Mouse (Mus musculus) thymus, postnatal 10 days (tissue): ENCODE data around the gene Micall2.
"Not testable (repeated sequence)": the region's sequence is repeated elsewhere in the genome, so short reads cannot be mapped to it uniquely, and the experiment has no call there.

Source experiments
- DNase-seq, 2 experiments: peaks; one replicate each; pipeline ENCODE4 v3.0.0; 2021; ENCODE audit warnings: low spot score in 2 of 2

Micall2 gene

DNA sequence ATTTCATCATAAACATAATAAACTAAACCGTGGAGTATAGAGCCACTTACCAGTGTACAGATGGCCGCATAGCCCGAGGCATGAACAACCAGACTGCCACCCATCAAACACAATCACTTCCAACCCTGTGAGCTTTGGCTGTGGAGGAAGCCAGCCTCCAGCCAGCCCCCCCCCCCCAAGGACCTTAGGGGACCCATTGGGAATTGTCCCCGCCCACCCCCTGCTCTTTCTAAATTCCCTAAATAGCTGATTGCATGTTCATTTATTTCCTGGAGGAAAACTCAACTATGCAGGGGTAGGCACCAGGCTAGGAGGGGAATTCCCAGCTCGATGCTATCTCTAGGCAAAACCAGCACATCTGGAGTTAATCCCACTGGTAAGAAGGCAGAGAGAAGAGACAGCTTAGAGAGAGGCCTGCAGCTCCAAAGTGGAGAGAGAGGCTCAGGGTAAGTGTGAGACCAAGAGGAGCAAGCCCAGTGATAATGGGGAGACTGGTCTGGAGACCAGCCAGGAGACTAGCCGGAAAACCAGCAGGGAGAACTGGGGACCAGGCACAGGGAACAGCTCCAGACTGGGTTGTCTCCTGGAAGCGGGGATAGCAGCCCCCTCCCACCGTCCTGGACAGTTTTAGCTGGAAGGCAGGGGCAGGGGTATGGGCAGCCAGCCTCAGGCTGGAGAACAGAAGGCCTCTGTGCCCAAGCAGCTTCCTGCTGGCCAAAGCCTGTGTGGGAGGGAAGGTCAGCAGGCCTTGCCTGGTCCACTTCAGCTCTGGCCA lies 5.2 kb downstream of the Micall2 start:
- DNase-seq = no peak

DNA sequence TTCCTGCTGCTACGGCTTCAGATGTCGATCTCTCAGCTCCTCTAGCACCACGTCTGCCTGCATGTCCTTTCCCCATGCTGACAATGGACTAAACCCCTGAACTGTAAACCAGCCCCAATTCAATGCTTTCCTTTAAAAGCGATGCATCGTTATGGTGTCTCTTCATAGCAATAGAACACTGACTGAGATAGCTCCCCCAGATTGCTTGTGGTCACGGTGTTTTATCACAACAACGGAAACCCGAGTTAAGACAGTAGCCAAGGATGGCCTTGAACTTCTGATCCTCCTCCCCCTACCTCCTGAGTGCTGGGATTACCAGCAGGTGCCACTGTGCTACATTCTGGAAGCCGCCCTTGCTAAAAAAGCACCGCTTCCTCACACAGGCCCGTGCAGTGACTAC lies 8.9 kb downstream of the Micall2 start:
- no peak for DNase-seq

DNA sequence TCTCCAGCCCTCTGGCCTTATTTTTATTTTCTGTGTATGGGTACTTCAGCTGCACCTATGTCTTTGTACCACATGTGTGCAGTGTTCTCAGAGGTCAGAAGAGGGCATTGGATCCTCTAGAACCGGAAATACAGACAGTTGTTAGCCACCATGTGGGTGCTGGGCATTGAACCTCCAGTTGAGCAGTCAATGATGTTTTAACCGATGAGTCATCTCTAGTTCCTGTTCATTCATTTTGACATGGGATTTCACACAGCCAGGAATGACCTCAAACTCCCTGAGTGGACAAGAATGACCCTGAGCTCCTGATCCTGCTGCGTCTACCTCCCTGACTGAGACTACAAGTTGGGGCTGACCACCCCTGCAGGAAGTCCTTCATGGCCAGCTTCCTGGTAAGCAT lies 9.9 kb downstream of the Micall2 start:
- no peak for DNase-seq

DNA sequence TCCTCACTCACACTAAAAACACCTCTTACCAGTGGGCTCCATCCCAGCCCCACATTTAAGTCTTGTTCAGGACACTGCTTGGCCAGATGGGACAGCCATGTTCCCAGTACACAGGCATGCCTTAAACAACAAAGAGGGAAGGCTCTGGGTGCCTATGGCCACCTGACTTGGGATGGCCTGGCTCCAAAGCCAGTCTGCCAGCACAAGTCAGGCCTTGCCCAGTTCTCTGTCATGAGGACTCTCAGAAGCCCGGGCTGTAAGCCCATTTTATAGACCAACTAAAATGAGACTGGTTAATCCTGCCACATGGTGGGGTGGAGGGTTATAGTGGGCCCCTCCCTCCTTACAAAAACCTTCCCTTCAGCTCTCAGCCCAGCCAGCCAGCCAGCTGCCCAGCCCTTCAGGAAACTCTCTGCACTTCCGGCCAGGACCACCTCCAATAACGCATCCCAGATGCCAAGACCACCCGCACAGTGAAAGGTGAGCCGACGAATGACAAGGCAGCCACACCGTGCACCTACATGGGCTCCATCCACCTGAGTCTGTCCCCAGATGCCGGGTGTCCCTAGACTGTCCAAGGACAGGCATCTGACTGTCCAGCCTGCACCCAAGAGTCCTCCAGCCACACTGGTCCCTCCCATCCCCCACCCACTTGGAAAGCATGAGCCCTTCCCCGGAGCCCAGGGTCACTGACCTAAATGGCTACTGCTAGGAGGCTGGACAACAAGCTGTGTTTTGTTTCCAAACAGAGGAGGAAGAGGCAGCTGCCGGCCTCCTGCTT lies 11.6 kb downstream of the Micall2 start:
- no peak for DNase-seq

DNA sequence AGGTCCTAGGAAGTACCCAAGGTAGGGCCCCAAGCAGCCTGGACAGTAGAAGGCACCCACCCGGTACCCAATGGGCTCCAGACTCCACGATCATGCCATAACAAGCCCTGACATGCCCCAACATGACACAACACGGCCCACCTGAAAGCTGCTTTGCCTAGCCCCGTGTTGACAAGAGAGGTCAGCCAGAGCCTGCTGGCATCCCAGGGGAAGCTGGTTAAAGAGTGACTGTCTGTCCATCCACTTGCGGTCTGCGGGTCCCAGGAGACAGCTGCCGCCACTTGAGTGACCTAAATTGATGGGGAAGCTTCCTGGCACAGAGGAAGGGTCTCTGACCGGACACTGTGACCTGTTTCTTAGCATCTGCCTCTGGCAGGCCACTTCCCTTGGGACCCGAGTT lies 13.0 kb downstream of the Micall2 start:
- DNase-seq = no peak

DNA sequence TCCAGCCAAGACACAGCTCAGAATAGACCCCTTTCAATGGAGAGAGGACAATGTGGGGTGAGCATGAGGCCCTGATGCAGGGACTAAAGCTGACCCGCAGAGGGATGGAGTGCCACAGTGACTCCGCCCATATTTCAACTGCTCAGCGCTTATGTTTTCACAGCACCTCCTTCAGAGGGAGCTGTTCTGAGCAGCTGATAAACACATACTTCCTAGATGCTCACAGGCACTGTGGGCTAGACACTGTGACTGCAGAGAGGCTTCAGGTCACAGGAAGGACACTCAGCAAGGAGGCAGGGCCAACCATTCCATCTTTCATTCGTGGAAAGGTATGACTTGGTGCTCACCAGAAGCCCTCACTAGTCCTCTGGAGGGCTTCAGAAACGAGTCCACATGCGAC lies 13.4 kb downstream of the Micall2 start:
- DNase-seq = no peak

DNA sequence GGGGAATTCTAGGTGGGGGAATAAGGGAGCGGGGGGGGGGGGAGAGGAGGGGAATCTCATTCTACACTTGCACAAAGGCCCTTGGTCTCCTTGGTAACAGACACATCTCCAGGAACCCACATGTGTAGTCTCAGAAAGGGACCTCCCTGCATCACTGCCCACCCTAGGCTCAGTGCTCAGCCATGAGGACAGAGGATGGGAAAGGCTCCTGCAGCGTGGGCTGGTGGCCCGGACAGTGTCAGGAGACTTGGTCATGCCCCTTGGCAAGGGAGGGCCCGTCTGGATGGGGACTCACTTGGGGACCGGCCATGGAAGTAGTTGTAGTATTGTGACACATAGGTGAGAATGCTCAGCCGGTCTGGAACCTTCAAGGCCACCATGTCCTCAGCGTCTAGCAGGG lies 17.2 kb downstream of the Micall2 start:
- no peak for DNase-seq

DNA sequence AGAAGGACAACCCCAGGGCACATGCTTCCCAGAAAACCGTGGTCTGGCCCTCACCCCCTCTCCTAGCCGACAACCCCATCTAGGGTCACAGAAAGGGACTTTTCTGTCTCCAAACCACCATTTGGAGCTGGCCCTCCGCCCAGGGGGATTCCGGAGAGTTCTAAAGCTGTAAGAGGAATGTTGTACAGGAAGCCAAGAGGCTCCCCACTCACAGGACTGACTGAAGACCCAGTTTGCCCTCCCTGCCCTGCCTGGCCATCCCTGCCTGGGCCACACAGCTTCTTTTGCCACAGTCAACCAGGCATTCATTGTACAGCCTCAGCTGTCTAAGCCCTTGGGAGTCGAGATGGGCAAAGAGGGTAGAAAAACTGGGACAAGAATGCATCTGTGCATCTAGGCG lies 17.6 kb downstream of the Micall2 start:
- DNase-seq = no peak

DNA sequence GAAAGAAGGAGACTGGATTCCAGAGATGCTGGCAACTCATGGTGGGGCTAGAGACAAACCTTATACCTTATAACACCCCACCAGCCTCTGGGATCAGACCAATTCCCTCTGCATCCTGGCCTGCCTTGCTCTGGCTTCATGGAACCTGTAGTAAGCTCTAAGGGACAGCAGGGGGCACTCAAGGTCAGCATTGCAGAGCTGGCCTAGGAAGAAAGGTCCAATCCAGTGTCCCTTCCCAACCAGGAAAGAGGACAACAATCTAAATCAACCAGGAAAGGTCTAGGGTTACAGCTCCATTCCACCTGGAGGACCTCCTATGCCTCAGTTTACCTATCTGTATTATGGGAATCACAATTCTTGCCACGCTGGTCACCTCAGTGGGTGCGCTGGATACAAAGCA lies 18.4 kb downstream of the Micall2 start:
- DNase-seq = peak in 1 of 2 experiments; percentile 24

DNA sequence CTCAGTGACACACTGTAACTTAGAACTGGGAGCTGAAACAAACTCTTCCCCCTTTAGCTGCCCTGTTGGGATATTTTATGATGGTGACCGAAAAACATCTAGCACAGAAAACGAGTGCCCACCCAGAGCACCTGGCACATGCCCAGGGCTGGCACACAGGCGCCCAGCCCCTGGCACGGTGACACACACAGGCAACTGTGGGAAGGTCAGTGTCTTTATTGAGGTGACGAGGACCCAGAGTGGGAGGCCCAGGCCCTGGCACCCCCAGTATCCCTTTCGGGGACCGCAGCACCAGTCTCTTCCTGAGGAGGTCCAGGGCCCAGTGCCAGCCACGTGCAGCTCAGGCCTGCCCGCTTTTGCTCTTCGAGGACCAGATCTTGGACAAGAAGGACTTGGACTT lies 29.6 kb downstream of the Micall2 start:
- DNase-seq = no peak

DNA sequence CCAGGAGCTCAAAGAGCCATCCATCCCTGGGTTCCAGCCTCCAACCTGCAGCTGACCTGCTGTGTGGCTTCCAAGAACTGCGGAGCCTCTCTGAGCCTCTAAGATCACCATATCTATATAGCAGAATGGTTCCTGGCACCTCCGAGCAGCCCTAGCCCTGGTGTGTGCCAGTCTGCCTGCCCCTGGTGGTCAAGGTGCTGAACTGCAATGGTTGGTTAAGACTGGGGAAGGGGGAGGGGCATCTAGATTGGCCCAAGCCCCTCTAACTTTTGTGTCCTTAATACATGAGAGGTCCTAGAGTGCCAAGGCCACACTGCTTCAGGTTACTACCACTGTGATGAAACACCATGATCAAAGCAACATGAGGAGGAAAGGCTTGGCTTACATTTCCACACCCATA lies 33.2 kb downstream of the Micall2 start:
- DNase-seq = peak; percentile 38 to 70

DNA sequence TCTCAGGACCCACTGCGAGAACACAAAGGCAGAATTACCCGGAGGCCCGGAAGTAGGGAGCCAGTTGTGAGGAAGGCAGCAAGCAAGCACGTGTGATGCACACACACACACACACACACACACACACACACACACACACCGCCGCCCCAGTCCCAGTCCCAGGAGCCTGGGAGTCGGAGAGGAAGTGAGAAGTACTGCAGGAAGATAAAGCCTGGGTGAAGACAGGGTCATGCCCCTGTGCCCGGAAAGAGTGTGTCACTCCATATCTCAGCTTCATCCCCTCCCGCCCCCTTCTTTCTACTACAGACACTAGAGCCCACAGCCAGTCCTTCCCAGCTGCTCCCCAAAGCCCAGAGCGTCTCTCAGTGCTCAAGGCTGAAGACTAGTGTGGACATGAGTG lies 33.9 kb downstream of the Micall2 start:
- no peak for DNase-seq

DNA sequence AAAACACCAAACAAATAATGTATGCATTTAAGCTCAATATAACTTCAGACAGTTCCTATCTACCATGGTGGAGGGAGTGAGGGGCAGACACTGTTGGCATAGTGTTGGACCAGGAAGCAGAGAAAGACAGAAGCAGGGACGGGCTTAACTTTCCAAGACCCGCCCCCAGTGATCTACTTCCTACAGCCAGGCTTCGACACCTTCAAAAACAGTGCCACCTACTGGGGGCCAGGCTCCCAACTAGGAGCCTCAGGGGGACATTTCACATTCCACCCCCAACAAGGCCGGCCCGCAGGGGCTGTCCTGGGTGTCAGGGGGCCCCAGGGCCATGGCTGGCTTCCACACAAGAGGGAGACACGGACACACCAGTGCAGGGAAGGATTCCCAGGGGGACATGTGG lies 39.2 kb downstream of the Micall2 start:
- no peak for DNase-seq

DNA sequence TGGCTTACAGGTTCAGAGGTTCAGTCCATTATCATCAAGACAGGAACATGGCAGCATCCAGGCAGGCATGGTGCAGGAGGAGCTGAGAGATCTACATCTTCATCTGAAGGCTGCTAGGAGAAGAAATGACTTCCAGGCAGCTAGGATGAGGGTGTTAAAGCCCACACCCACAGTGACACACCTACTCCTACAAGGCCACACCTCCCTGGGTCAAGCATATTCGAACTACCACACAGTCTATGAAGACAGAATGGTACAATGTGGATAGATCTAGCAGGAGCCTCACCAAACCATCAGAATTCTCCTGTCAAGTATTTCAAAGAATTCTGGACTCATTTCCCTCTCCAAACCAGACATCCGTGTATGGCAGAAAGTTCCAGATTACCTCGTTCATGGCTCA lies 40.3 kb downstream of the Micall2 start:
- not testable (repeated sequence) for DNase-seq

DNA sequence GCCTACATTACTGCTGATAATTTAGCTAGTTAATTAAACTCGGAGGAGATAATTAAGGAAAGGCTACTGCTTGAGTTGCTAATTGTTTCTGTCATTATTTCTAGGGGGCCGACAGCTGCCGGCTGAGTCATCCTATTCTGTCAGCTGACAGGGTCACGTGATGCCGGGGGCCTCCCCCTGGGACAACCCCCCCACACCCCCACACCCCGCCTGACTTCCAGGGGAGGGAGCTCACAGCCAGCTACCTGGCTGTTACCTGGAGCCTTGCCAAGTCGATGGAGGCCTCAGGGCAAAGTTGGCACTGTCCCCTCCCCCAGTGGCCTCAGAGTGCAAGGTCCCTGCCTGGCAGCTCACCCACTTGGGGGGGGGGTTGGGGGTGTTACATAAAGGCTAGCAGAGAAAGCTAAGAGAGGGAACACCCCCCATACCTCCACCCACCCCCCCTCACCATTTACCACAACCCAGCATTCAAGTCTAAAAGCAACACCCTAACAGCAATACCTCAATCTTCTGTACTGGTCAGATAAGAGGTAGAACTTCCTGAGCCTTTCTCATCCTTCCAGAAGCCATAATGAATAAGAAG lies 41.1 kb downstream of the Micall2 start:
- DNase-seq = no peak

DNA sequence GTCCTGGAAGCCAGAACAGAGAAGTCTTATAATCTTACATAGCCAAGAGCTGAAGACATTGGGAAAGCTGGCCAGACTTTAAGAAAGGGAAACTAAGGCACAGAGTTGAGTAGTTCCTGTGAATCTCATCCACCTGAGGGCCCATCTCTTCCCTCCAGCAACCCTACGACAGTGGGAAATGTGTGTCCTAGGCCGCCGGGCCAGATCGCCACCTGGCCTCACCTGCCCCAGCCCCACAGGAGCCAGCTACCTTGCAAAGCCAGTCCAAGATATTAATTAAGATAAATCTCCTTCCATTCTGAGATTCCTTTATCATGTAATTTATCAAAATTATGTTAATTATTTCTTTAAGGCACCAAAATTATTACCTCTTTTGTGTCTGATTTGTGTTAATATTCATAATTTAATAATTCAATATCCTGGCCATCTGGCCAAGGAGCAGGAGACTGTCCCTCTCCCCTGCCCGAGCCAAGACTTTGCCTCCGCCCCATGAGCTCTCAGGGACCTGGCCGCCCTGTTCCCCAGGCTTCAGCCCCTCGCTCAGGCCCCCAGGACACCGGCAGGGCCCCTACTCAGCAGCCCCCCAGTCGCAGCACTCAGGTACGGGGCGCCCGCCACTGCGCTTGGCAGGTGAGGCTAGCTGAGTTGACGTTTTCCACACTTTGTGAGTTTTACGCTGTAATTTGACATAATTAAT lies 41.7 kb downstream of the Micall2 start:
- no peak for DNase-seq

DNA sequence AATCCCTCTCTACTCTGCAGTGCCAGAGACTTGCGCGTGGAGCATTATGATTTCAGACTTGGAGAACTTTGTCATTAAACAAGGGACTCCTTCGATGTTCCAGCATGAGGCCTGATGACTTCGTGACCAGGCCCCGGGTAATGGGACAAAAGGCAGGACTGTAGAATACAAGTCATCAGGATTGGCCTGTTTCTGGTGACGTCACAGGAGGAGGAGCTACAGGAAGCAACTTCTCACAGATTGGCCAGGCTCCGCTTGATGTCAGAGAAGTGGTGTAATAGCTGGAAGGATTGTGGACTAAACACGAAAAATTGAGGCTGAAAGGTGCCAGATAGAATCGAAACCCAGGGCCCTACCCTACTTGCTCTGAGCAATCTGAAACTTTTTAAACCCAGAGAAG lies 45.3 kb downstream of the Micall2 start:
- DNase-seq = no peak

DNA sequence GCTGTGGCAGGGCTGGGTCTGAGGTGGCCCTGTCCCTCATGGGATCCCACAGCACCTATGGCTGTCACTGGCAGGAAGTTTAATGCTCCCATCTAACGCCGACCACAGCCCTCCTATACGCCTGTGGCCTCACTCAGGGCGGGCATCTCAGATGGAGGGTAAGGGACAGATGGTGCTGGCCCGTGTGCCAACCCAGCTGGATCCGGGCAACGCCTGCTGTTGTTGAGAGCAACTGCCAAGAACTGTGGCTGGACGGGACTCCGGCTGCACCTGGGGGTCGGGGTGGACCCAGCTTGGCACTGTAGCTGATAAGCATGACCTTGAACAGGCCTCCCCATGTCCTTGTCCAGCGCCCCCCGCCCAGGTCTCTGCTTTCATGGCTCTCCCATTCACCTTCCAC lies 47.8 kb downstream of the Micall2 start:
- DNase-seq = no peak

DNA sequence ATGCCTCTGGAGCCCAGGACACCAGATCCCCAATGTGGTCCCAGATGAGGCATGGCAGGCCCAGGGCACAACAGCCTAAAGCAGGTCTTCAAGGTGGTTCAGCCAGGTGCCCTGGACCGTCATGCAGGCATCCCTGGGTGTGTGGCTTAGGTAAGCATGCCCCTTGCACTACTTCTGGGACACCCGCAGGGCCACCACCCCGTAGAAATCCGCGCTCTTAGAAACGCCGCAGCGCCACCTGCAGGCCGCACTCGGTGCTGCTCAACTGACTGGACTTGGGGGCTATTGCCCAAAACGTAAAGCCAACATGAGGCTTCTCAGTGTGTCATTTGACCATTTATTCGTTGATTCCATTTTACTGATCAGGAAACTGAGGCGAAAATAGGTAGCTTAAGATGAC lies 48.5 kb downstream of the Micall2 start:
- peak in 1 of 2 experiments; percentile 61 for DNase-seq

DNA sequence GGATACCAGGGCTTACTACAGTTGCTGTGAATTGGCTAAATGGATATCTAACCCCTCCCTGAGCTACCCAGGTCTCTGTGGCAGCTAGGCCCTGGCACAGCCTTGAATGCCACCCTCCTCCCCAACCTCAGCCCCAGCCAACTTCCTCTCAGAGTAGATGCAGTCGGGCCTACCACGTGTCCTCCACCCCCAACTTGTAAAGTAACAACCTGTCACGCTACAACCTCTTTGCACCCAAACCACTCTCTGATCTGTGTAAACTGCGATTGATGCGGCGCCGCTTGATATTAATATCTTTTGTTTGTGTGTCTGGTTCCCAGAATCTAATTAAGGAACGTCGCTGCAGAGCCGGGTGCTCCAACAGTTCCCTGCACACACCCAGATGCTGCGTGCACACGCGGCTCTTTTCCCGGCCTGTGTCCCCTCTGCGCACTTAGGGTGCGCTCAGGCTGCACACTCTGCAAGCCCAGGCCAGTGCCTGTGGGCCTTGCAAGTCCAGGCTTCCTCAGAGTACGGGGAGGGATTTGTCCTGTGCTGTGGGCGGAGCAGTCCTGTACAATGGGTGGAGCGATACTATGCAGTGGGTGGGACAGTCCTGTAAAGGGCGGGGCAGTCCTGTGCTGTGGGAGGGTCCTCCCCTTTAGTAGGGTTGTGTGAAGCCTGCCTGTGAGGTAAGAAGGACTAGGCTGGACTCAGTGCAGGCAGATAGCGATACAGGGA lies 49.4 kb downstream of the Micall2 start:
- DNase-seq = no peak

DNA sequence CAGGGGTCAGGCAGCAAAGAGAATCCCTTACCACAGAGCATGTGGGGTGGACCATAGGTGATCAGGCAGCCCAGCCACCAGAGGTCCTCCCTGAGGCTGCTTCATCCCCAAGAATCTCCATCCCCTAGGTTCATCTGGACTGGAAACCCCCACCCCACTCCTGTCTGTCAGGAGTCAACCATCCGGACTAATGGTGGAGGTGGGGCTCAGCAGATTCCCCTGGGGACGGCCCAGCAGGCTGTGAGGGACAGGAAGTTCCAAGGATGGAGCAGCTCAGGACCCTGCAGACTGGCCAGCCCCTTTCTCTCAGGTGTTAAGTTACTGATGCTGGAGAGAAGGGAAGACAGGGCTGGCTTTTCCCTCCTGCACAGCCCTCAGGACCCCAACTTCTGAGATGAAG lies 52.9 kb downstream of the Micall2 start:
- no peak for DNase-seq

DNA sequence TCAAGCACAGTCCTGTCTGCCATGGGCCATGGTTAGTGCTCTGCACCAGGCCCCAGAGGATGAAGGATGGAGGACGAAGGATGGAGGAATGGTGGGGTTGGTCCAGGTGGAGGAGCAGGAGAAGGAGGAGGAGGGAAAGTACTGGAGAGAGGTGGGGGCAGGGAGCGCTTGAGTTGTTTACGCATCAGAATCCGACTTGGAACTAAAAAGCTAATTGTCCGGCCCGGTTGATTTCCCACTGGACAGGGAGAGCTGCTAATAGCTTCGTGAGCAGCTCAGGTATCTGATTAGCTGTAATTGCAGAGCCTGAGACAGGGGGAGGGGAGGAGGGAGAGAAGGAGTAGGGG lies 53.5 kb downstream of the Micall2 start:
- DNase-seq = no peak
